Mouse (Mus musculus) kidney, postnatal 0 days (tissue): ENCODE data around the gene Hist1h4c. TPM values are rescaled to one million over a fixed set of nuclear protein-coding genes. Genes with fewer than 3 reads are reported as not detected.
"Not testable (repeated sequence)": the region's sequence is repeated elsewhere in the genome, so short reads cannot be mapped to it uniquely, and the experiment has no call there.

Experiments
- ATAC-seq: fragments of 200-750 bp; cut with Nextera tagmentation; replicated peaks from 2 replicates; pipeline ENCODE4 v1.8.0; 2017; ENCODE audit warnings: low read depth, moderate number of reproducible peaks, moderate TSS enrichment, moderate library complexity; ENCODE audit not compliant: low FRiP score
- DNase-seq: peaks from one replicate; pipeline ENCODE4 v3.0.0-alpha.2; 2016; ENCODE audit warnings: low spot score
- H3K27ac ChIP-seq: fragments of 300-500 bp; sonication (generic); 2 replicates; pipeline ENCODE4 v1.5.1; 2014; ENCODE audit warnings: mild to moderate bottlenecking
- H3K27me3 ChIP-seq: fragments of 300-500 bp; sonication (generic); 2 replicates; pipeline ENCODE4 v1.6.1; 2014; ENCODE audit warnings: low read length, mixed read lengths; ENCODE audit not compliant: insufficient read depth
- H3K36me3 ChIP-seq: fragments of 300-500 bp; sonication (generic); 2 replicates; pipeline ENCODE4 v1.6.1; 2014; ENCODE audit warnings: low read length, mixed read lengths; ENCODE audit not compliant: insufficient read depth
- H3K4me1 ChIP-seq: fragments of 300-500 bp; sonication (generic); replicated peaks from 2 replicates; pipeline ENCODE4 v1.6.1; 2014; ENCODE audit warnings: antibody characterized with exemption, low read length, mixed read lengths; ENCODE audit not compliant: insufficient read depth
- H3K4me2 ChIP-seq: fragments of 300-500 bp; sonication (generic); 2 replicates; pipeline ENCODE4 v1.6.1; 2014; ENCODE audit warnings: mild to moderate bottlenecking, low read length, moderate library complexity, mixed read lengths
- H3K4me3 ChIP-seq: fragments of 300-500 bp; sonication (generic); replicated peaks from 2 replicates; pipeline ENCODE4 v1.5.1; 2014; ENCODE audit warnings: low read depth, low read length
- H3K9ac ChIP-seq: fragments of 300-500 bp; sonication (generic); 2 replicates; pipeline ENCODE4 v1.6.1; 2014; ENCODE audit warnings: low read depth, low read length
- H3K9me3 ChIP-seq: fragments of 300-500 bp; sonication (generic); replicated peaks from 2 replicates; pipeline ENCODE4 v1.6.1; 2016; ENCODE audit warnings: low read length, inconsistent platforms, mixed read lengths
- CTCF ChIP-seq: IDR thresholded peaks from 2 replicates; pipeline ENCODE4 v1.5.1; 2016; ENCODE audit warnings: antibody characterized with exemption, low read depth, mild to moderate bottlenecking, moderate library complexity
- WGBS: fragments of 180-500 bp; shearing (Covaris S2); extraction: QIAGEN DNeasy Blood & Tissue Kit; methylation state at CpG from one replicate; pipeline ENCODE4 v1.1.7; 2014; 5-methylcytosine and 5-hydroxymethylcytosine counted together
- polyA plus RNA-seq: library from polyadenylated mRNA; unstranded; fragments of >200 nt; fragmentation: Nextera tagmentation; extraction: Ambion mirVana; gene quantifications from 2 replicates; pipeline ENCODE4 v1.2.1, GENCODE M21; 2015

The Hist1h4c gene
- polyA plus RNA-seq, 1 experiment from 2014 or later = 7.4 TPM

- no peak overlapping the region for H3K4me2 ChIP-seq
- TF ChIP-seq CTCF = no peak
- no peak overlapping the region for H3K27ac ChIP-seq
- no peaks in the 10 kb centered on the region for H3K27me3 ChIP-seq
- H3K9me3 ChIP-seq = no peaks in the 10 kb centered on the region
- ATAC-seq (no peak), DNase-seq (no peak)
- 93% methylated on average over 12 of the region's 12 CpGs for WGBS
- H3K4me1 ChIP-seq = no peaks in the 10 kb centered on the region
- H3K9ac ChIP-seq = no peak overlapping the region
- no peaks in the 10 kb centered on the region for H3K36me3 ChIP-seq
- H3K4me3 ChIP-seq = no peak overlapping the region
Measured at GRCm38 (mm10) chr13:23706771-23707170, 8.5 kb upstream of the Hist1h4c start.

GRCm38 (mm10) chr13:23705751-23706356 is 7.6 kb upstream of the Hist1h4c start:
- H3K4me3 ChIP-seq = no peak overlapping the region

DNA sequence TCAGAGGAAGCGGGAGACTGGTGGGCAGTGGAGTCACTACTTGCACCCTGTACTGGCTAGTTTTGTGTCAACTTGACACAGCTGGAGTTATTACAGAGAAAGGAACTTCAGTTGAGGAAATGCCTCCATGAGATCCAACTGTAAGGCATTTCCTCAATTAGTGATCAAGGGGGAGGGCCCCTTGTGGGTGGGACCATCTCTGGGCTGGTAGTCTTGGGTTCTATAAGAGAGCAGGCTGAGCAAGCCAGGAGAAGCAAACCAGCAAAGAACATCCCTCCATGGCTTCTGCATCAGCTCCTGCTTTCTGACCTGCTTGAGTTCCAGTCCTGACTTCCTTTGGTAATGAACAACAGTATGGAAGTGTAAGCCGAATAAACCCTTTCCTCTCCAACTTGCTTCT is 4.5 kb upstream of the Hist1h4c start:
- H3K36me3 ChIP-seq, H3K4me3 ChIP-seq, DNase-seq, H3K9me3 ChIP-seq, H3K27ac ChIP-seq, ATAC-seq, H3K9ac ChIP-seq, H3K27me3 ChIP-seq, H3K4me1 ChIP-seq, H3K4me2 ChIP-seq: not testable (repeated sequence)
- 57% methylated on average over 2 of the region's 2 CpGs for WGBS

More at GRCm38 (mm10) chr13:23705751-23706356, 7.6 kb upstream of the Hist1h4c start:
- no peak for TF ChIP-seq CTCF
- DNase-seq (no peak), ATAC-seq (no peak)
- Histone ChIP-seq H3K4me2 (no peak overlapping the region), H3K36me3 (no peaks in the 10 kb centered on the region), H3K9ac (no peak overlapping the region), H3K9me3 (no peaks in the 10 kb centered on the region), H3K27ac (no peak overlapping the region), H3K27me3 (no peaks in the 10 kb centered on the region), H3K4me1 (no peaks in the 10 kb centered on the region)
- WGBS = 88% methylated on average over 7 of the region's 7 CpGs

DNA sequence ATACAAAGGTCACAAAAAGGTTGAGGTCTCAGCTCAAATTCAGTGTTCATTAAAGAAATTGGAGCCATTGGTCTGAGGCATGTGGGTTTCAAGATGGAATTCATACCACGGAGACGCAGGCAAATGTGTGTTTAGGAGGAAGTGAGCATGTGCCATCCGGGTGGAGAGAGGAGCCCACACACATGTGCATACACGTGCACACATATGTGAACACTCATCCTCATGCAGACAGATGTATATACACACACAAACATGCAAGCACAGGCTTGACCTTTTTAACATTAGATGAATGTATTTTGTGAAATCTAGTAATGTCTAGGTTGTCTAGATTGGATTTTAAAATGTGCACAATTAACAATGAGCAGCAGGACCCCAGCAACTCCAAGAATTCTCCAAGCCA is 4.0 kb upstream of the Hist1h4c start:
- Histone ChIP-seq H3K4me3 (no peak overlapping the region), H3K36me3 (no peaks in the 10 kb centered on the region), H3K27me3 (no peaks in the 10 kb centered on the region), H3K9ac (no peak overlapping the region), H3K4me1 (no peaks in the 10 kb centered on the region), H3K27ac (no peak overlapping the region), H3K9me3 (no peaks in the 10 kb centered on the region), H3K4me2 (no peak overlapping the region)
- DNase-seq (no peak), ATAC-seq (no peak)
- TF ChIP-seq CTCF = no peak
- WGBS = 80% methylated on average over 4 of the region's 4 CpGs

- H3K9ac ChIP-seq = no peak overlapping the region
- no peak overlapping the region for H3K4me3 ChIP-seq
- no peaks in the 10 kb centered on the region for H3K4me1 ChIP-seq
- no peaks in the 10 kb centered on the region for H3K27me3 ChIP-seq
- no peak overlapping the region for H3K4me2 ChIP-seq
- peak; percentile 94 for DNase-seq
- no peaks in the 10 kb centered on the region for H3K9me3 ChIP-seq
- no peak overlapping the region for H3K27ac ChIP-seq
- no peaks in the 10 kb centered on the region for H3K36me3 ChIP-seq
- peak; percentile 89 for TF ChIP-seq CTCF
- peak; percentile 69 for ATAC-seq
- 27% methylated on average over 8 of the region's 8 CpGs for WGBS
Measured at GRCm38 (mm10) chr13:23700786-23701520, 2.7 kb upstream of the Hist1h4c start.

- H3K9ac ChIP-seq = no peak overlapping the region
- H3K36me3 ChIP-seq = no peaks in the 10 kb centered on the region
- ATAC-seq (no peak), DNase-seq (no peak)
- no peaks in the 10 kb centered on the region for H3K27me3 ChIP-seq
- H3K4me3 ChIP-seq = no peak overlapping the region
- WGBS = 72% methylated on average over 3 of the region's 3 CpGs
- no peak overlapping the region for H3K27ac ChIP-seq
- H3K9me3 ChIP-seq = no peaks in the 10 kb centered on the region
- no peaks in the 10 kb centered on the region for H3K4me1 ChIP-seq
- no peak for TF ChIP-seq CTCF
- H3K4me2 ChIP-seq = no peak overlapping the region
Measured at GRCm38 (mm10) chr13:23699767-23700166, 1.5 kb upstream of the Hist1h4c start.
